Mouse (Mus musculus) midbrain, embryonic 14.5 days (tissue): ENCODE data around the gene Syce2. TPM values are rescaled to one million over a fixed set of nuclear protein-coding genes. Genes with fewer than 3 reads are reported as not detected.

Experiments used
- ATAC-seq: fragments of 200-750 bp; cut with Nextera tagmentation; 2 replicates; pipeline ENCODE4 v1.8.0; 2017; ENCODE audit warnings: moderate number of reproducible peaks, moderate library complexity; ENCODE audit not compliant: low FRiP score, low TSS enrichment
- DNase-seq: peaks from one replicate; pipeline ENCODE4 v3.0.0-alpha.2; 2015
- H3K27ac ChIP-seq: fragments of 300-500 bp; sonication (generic); replicated peaks from 2 replicates; pipeline ENCODE4 v1.5.1; 2014; ENCODE audit warnings: mild to moderate bottlenecking, low read depth, low read length, moderate library complexity
- H3K27me3 ChIP-seq: fragments of 300-500 bp; sonication (generic); 2 replicates; pipeline ENCODE4 v1.6.1; 2014; ENCODE audit warnings: low read length, control low read depth, mixed read lengths; ENCODE audit not compliant: control insufficient read depth, insufficient read depth
- H3K36me3 ChIP-seq: fragments of 300-500 bp; sonication (generic); 2 replicates; pipeline ENCODE4 v1.6.1; 2014; ENCODE audit warnings: low read length, control low read depth; ENCODE audit not compliant: control insufficient read depth, insufficient read depth
- H3K4me1 ChIP-seq: fragments of 300-500 bp; sonication (generic); 2 replicates; pipeline ENCODE4 v1.6.1; 2014; ENCODE audit warnings: mild to moderate bottlenecking, antibody characterized with exemption, low read length, control low read depth; ENCODE audit not compliant: control insufficient read depth, insufficient read depth
- H3K4me2 ChIP-seq: fragments of 300-500 bp; sonication (generic); 2 replicates; pipeline ENCODE4 v1.6.1; 2014; ENCODE audit warnings: mild to moderate bottlenecking, low read length, moderate library complexity
- H3K4me3 ChIP-seq: fragments of 300-500 bp; sonication (generic); replicated peaks from 2 replicates; pipeline ENCODE4 v1.5.1; 2014; ENCODE audit warnings: low read depth, low read length
- H3K9ac ChIP-seq: fragments of 300-500 bp; sonication (generic); replicated peaks from 2 replicates; pipeline ENCODE4 v1.6.1; 2014; ENCODE audit warnings: mild to moderate bottlenecking, low read length, moderate library complexity
- H3K9me3 ChIP-seq: fragments of 300-500 bp; sonication (generic); 2 replicates; pipeline ENCODE4 v1.6.1; 2016; ENCODE audit warnings: low read length, control low read depth, mixed read lengths; ENCODE audit not compliant: control insufficient read depth
- whole genome bisulfite sequencing: fragments of 180-500 bp; shearing (Covaris S2); extraction: QIAGEN DNeasy Blood & Tissue Kit; methylation state at CpG from one replicate; pipeline ENCODE4 v1.1.7; 2014; 5-methylcytosine and 5-hydroxymethylcytosine counted together
- polyA plus RNA-seq: library from polyadenylated mRNA; unstranded; fragments of >200 nt; fragmentation: Nextera tagmentation; extraction: Ambion mirVana; gene quantifications from 2 replicates; pipeline ENCODE4 v1.2.1, GENCODE M21; 2014

Syce2 gene
- polyA plus RNA-seq, 1 experiment from 2014 or later = 17.4 TPM

DNA sequence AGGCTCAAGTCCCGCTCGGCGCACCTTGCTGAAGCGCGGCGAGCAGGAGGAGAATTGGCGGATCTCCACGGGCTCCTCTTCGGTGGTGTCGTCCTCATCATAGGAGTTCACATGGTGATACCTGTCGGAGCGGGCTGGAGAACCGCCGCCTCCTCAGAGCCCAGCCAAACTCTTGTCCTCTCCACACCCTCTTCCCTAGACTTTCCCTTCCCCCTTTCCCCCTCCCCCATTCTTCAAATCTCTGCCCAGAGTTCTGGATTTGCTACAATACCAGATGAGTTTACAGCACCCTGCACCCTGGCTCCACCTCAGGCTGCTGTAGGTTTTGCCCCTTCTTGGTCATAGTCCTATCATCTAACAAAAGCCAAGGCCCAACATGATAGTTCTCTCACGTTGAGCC is 46.7 kb downstream of the Syce2 start:
- Histone ChIP-seq H3K9ac (no peak overlapping the region), H3K36me3 (peaks cover 96% of the 10 kb centered on the region), H3K4me2 (no peak overlapping the region), H3K27ac (no peak overlapping the region), H3K4me1 (no peaks in the 10 kb centered on the region), H3K9me3 (no peaks in the 10 kb centered on the region), H3K4me3 (no peak overlapping the region), H3K27me3 (peaks cover 22% of the 10 kb centered on the region)
- 90% methylated on average over 15 of the region's 15 CpGs for WGBS
- ATAC-seq (no peak), DNase-seq (no peak)

DNA sequence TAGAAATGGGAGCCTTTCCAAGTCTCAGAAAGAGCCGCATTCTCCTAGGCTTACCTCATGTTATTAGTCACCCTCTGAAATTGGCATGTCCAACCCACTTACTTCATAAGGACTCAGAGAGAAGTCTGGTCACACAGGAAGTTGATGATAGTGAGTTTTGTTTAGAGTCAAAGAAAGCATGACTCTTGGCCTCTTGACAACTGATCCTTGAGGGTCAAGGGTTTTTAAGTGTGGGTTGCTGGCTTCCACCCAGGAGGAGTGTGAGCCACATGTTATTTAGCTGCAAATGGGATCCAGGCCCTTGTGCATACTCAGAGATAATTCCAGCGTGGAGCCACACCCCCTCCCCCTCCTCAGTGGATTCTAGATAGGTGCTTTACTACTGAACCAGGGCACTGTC is 49.7 kb downstream of the Syce2 start:
- Histone ChIP-seq H3K9ac (no peak overlapping the region), H3K27me3 (no peaks in the 10 kb centered on the region), H3K4me3 (no peak overlapping the region), H3K9me3 (no peaks in the 10 kb centered on the region), H3K4me1 (no peaks in the 10 kb centered on the region), H3K4me2 (no peak overlapping the region), H3K36me3 (peaks cover 94% of the 10 kb centered on the region), H3K27ac (no peak overlapping the region)
- DNase-seq (no peak), ATAC-seq (no peak)
- WGBS = 86% methylated on average over 2 of the region's 2 CpGs

DNA sequence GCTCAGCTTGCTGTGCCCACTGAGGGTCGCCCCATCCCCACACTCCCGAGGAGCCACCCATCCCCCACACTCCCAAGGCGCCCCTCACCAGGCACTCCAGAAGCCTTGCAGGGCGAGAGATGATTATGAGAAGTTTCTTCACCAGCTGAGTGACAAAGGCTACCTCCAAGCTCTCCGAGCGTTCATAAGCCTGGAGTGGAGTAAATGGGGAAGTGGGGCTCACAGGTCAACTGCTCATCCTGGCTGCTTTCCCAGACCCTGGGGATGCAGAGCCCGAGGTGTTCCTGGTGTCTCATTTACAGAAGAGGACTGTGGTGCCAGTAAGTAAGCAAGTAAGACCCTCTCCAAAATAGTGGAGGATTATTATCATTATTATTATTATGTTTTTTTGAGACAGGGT is 53.6 kb downstream of the Syce2 start:
- Histone ChIP-seq H3K4me1 (peaks cover 4% of the 10 kb centered on the region; the same call in 1 of the 2 replicates), H3K9ac (no peak overlapping the region), H3K4me2 (no peak overlapping the region), H3K36me3 (peaks cover 80% of the 10 kb centered on the region), H3K4me3 (no peak overlapping the region), H3K9me3 (no peaks in the 10 kb centered on the region), H3K27ac (no peak overlapping the region), H3K27me3 (no peaks in the 10 kb centered on the region)
- no peak for DNase-seq
- WGBS = 73% methylated on average over 7 of the region's 7 CpGs
- no peak for ATAC-seq

DNA sequence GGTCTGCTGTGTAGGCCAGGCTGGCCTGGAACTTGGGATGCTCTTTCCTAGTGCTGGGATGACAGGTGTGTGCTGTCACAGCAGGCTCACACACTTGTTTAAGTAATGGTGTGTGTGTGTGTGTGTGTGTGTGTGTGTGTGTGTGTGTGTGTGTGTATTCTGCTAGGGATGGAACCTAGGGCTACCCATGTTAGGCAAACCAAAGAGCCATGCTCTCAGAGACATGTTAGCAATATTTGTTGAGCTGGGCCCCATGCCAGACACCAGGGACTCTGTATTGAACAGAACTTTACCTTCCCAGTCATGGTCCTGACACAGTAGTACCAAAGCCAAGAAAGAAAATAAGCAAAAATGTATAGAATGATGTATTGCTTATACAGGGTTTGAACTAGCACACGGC is 55.6 kb downstream of the Syce2 start:
- Histone ChIP-seq H3K9ac (no peak overlapping the region), H3K4me2 (no peak overlapping the region), H3K4me1 (peaks cover 4% of the 10 kb centered on the region; the same call in 1 of the 2 replicates), H3K4me3 (no peak overlapping the region), H3K36me3 (peaks cover 77% of the 10 kb centered on the region), H3K27me3 (no peaks in the 10 kb centered on the region), H3K9me3 (no peaks in the 10 kb centered on the region), H3K27ac (no peak overlapping the region)
- 94% methylated on average over 1 of the region's 1 CpGs for WGBS
- DNase-seq = no peak
- ATAC-seq = no peak

DNA sequence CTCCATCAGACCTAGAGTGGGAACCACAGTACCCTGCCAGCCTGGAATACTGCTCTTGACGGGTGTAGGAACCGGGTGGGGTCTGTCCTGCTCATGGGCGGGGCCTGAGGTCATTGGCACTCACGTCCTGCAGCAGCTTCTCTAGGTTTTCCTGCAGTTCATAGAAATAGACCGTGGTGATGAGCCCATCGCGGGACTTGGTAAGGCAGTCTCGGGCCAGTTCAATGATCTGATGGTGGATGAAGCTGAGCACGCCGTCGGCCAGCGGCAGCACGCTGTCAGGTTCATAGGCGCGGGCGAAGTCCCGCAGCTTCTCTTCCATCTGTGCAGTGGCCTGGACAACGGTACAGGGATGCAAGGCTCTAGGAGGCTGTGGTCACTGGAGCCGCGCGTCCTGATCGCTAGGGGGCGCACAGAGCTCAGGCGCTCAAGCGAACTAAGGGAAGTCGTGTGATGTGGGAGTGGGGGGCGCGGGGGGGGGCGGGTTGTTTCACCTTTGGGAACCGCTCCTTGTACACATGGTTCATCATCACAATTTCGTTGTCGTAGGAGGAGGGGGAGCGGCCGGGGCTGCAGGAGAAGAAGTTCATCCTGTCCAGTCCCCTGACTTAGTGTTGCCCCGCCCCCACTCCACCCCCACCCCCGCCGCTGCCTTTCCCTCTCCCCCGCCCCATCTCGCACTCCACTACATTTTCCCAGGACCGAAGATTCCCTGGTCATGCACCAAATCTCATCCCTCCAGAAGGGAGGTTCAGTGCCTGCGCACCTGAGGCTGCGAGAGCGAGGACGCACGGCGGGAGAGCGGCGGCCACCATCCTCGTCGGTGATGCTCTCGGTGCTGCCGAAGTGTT is 56.8 kb downstream of the Syce2 start:
- Histone ChIP-seq H3K4me1 (peaks cover 5% of the 10 kb centered on the region), H3K4me3 (peak overlapping the region; percentile 20), H3K4me2 (peak overlapping the region; percentile 53), H3K9me3 (no peaks in the 10 kb centered on the region), H3K9ac (peak overlapping the region; percentile 35), H3K27ac (no peak overlapping the region), H3K36me3 (peaks cover 71% of the 10 kb centered on the region), H3K27me3 (no peaks in the 10 kb centered on the region)
- 3% methylated on average over 52 of the region's 52 CpGs for WGBS
- DNase-seq (peak; percentile 88), ATAC-seq (peak; percentile 75; the same call in 1 of the 2 replicates)

DNA sequence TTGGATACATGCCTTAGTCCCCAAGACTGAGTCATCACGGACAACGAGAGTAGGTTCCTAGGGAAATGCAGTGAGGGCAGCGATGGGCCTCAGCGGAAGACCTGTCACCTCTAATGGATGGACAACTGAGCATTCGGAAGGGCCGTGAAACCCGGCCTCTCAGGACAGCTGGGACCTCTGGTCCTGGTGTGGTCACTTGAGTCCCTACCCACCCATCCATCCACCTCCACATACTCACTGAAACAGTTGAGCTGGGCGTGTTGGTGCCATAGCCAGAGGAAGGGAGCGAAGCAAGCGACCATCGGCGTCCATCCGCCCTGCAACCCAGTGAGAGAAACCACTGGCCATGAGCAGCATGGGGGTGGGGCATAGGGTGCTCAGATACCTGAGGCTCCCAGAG is 58.7 kb downstream of the Syce2 start:
- no peak overlapping the region for H3K9ac ChIP-seq
- no peak for DNase-seq

DNA sequence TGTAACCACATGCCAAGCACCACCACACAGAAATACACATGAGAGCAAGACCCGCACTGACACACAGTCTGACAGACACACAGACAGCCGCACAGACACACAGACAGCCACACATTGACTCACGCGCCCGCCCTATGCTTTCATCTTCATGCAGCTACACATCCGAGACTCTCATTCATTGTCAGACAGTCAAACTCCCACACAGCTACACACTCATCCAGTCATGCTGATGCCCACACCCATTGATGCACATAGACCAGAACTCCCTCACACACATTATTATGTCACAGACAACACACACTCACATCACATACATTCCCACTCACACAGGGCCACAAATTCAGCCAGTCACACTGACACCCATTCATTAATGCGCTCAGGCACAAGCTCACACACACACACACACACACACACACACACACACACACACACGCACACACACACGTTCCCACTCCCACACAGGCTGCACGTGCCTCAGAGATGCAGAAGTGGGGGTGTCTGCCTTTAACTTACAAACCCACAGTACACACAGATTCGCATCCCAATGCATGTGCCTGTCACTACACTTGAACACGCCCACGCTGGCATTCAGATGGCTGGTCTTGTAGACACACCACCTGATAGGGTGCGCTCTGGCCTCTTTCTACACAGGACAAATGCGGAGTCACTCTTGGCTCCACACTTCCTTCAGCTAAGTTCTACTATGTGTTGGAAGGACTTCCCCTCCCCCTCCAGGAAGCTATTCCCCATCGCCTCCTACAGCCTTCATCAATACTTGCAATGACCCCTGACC is 62.1 kb downstream of the Syce2 start:
- DNase-seq (no peak), ATAC-seq (no peak)
- Histone ChIP-seq H3K27me3 (no peaks in the 10 kb centered on the region), H3K9me3 (no peaks in the 10 kb centered on the region), H3K4me3 (peak overlapping the region; percentile 95), H3K4me1 (peaks cover 31% of the 10 kb centered on the region), H3K4me2 (peak overlapping the region; percentile 90), H3K36me3 (peaks cover 31% of the 10 kb centered on the region), H3K9ac (no peak overlapping the region), H3K27ac (no peak overlapping the region)
- WGBS = 84% methylated on average over 16 of the region's 16 CpGs

More for the DNA sequence above, 58.7 kb downstream of the Syce2 start:
- H3K36me3 ChIP-seq = peaks cover 56% of the 10 kb centered on the region
- no peak for ATAC-seq
- no peak overlapping the region for H3K4me3 ChIP-seq
- no peak overlapping the region for H3K4me2 ChIP-seq
- no peaks in the 10 kb centered on the region for H3K9me3 ChIP-seq
- 91% methylated on average over 13 of the region's 13 CpGs for WGBS
- H3K4me1 ChIP-seq = peaks cover 24% of the 10 kb centered on the region
- no peaks in the 10 kb centered on the region for H3K27me3 ChIP-seq
- H3K27ac ChIP-seq = no peak overlapping the region

DNA sequence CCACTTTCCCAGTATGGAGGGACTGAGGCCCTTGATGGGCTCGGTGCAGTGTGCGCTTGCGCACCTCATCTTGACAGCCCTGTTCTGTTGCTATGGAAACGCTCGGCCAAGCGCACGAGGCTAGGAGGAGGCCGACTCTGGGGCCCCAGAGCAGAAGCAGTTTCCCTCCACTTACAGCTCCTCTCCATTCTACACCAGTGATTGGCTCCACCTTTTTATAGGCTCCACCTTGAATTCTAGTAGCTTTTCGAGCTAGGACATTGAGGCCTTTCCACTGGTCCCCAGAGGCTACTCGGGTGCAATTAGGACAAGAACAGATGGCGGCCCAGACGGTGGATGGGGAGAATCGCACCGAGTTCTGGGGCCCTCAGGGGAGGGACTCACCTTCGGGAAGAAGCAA is 62.9 kb downstream of the Syce2 start:
- H3K27ac ChIP-seq = peak overlapping the region; percentile 95
- peak; percentile 79 for ATAC-seq

More for the DNA sequence above, 62.9 kb downstream of the Syce2 start:
- DNase-seq = peak; percentile 95
- Histone ChIP-seq H3K4me2 (peak overlapping the region; percentile 90), H3K4me3 (peak overlapping the region; percentile 95), H3K9me3 (no peaks in the 10 kb centered on the region), H3K27me3 (no peaks in the 10 kb centered on the region), H3K9ac (peak overlapping the region; percentile 97), H3K36me3 (peaks cover 30% of the 10 kb centered on the region), H3K4me1 (peaks cover 27% of the 10 kb centered on the region)
- 2% methylated on average over 15 of the region's 15 CpGs for WGBS
